Mouse (Mus musculus) forebrain, embryonic 13.5 days (tissue): ENCODE data around the gene Sp7. TPM values are rescaled to one million over a fixed set of nuclear protein-coding genes. Genes with fewer than 3 reads are reported as not detected.

Source experiments
- ATAC-seq: fragments of 200-750 bp; cut with Nextera tagmentation; 2 replicates; pipeline ENCODE4 v1.8.0; 2017
- H3K27ac ChIP-seq: fragments of 300-500 bp; sonication (generic); 2 replicates; pipeline ENCODE4 v1.5.1; 2015; ENCODE audit warnings: inconsistent platforms, mild to moderate bottlenecking, moderate library complexity
- H3K27me3 ChIP-seq: fragments of 300-500 bp; sonication (generic); 2 replicates; pipeline ENCODE4 v1.6.1; 2015; ENCODE audit warnings: mild to moderate bottlenecking, inconsistent platforms
- H3K36me3 ChIP-seq: fragments of 300-500 bp; sonication (generic); 2 replicates; pipeline ENCODE4 v1.6.1; 2015; ENCODE audit warnings: mild to moderate bottlenecking, inconsistent platforms; ENCODE audit not compliant: poor library complexity, severe bottlenecking
- H3K4me1 ChIP-seq: fragments of 300-500 bp; sonication (generic); 2 replicates; pipeline ENCODE4 v1.6.1; 2015; ENCODE audit warnings: inconsistent platforms
- H3K4me2 ChIP-seq: fragments of 300-500 bp; sonication (generic); 2 replicates; pipeline ENCODE4 v1.6.1; 2015; ENCODE audit warnings: inconsistent platforms, mild to moderate bottlenecking, moderate library complexity
- H3K4me3 ChIP-seq: fragments of 300-500 bp; sonication (generic); 2 replicates; pipeline ENCODE4 v1.5.1; 2015; ENCODE audit warnings: mild to moderate bottlenecking, inconsistent platforms
- H3K9ac ChIP-seq: fragments of 300-500 bp; sonication (generic); 2 replicates; pipeline ENCODE4 v1.6.1; 2015; ENCODE audit warnings: mild to moderate bottlenecking, inconsistent platforms
- H3K9me3 ChIP-seq: fragments of 300-500 bp; sonication (generic); replicated peaks from 2 replicates; pipeline ENCODE4 v1.6.1; 2016; ENCODE audit warnings: inconsistent platforms
- WGBS: fragments of 180-500 bp; shearing (Covaris S2); methylation state at CpG from one replicate; pipeline ENCODE4 v1.1.7; 2015; 5-methylcytosine and 5-hydroxymethylcytosine counted together
- polyA plus RNA-seq: library from polyadenylated mRNA; unstranded; fragments of >200 nt; fragmentation: Nextera tagmentation; extraction: Ambion mirVana; gene quantifications from 2 replicates; pipeline ENCODE4 v1.2.1, GENCODE M21; 2015

The Sp7 gene
- polyA plus RNA-seq, 1 experiment from 2014 or later: 0.18 TPM

DNA sequence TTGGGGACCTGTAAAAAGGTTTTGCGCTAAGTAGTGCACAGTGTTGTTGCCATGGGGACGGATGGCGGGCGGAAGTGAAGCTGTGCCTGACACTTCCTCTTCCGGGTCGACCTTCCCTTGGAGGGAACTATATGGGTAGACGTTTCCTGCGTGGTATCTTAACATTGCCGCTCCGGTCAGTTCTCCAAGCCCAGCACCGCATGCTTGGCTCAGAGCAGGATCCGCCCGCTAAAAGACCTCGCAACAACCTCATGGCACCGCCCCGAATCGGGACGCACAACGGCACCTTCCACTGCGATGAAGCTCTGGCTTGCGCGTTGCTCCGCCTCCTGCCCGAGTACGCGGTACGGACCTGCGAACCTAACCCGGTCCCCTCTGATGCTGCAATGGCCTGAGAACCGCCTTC is 35.4 kb downstream of the Sp7 start, which contains the start of gene Myg1:
Gene Myg1 (plus strand): TSS at position 100 of the 406 bp plus-strand sequence.
- Histone ChIP-seq H3K4me3 (peak within 1 kb of the TSS; percentile 67), H3K27me3 (no peaks in the 10 kb centered on the region), H3K36me3 (peaks cover 70% of the 10 kb centered on the region), H3K4me2 (peak within 1 kb of the TSS; percentile 94), H3K4me1 (peaks cover 31% of the 10 kb centered on the region), H3K9ac (peak within 1 kb of the TSS; percentile 76), H3K9me3 (no peaks in the 10 kb centered on the region), H3K27ac (peak within 1 kb of the TSS; percentile 58; the same call in 1 of the 2 replicates)
- WGBS: under 1% methylated on average over 30 of the region's 30 CpGs
- peak; percentile 97 for ATAC-seq

DNA sequence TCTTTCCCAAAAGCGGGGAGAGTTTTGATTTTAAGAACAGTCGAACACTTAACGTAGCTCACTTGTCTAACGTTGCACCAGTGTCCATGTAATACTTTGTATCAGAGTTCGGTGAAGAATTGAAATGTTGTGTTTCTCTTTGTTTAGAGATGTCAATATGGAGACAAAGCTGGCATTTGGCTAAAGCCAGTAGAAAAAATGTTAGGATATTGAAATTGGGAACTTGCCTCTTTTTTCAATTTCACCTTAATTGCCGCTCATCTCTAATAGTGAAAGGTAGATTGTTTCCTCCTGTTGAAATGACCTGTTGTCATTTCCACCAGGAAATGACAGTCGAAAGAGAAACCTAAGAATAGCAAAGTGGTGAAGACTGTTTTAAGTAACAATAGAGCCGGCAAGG is 40.1 kb downstream of the Sp7 start:
- Histone ChIP-seq H3K4me3 (peak overlapping the region; percentile 95), H3K36me3 (peaks cover 51% of the 10 kb centered on the region), H3K27me3 (no peaks in the 10 kb centered on the region), H3K4me2 (peak overlapping the region; percentile 88), H3K4me1 (peaks cover 19% of the 10 kb centered on the region), H3K9me3 (no peaks in the 10 kb centered on the region), H3K27ac (no peak overlapping the region), H3K9ac (peak overlapping the region; percentile 89)
- WGBS: 72% methylated on average over 8 of the region's 8 CpGs
- no peak for ATAC-seq

GRCm38 (mm10) chr15:102326022-102326576 is 40.9 kb downstream of the Sp7 start, which contains the start of gene Pfdn5:
Pfdn5 (plus strand) TSS chr15:102326116.
- peaks cover 57% of the 10 kb centered on the region for H3K36me3 ChIP-seq

GRCm38 (mm10) chr15:102324654-102325473 is 42.1 kb downstream of the Sp7 start:
- Histone ChIP-seq H3K9me3 (no peaks in the 10 kb centered on the region), H3K9ac (no peak overlapping the region), H3K27ac (no peak overlapping the region), H3K4me2 (peak overlapping the region; percentile 88), H3K4me3 (no peak overlapping the region; the same call in 1 of the 2 replicates), H3K4me1 (peaks cover 13% of the 10 kb centered on the region), H3K27me3 (no peaks in the 10 kb centered on the region), H3K36me3 (peaks cover 59% of the 10 kb centered on the region)
- no peak for ATAC-seq
- WGBS: 83% methylated on average over 12 of the region's 12 CpGs

More at GRCm38 (mm10) chr15:102326022-102326576, 40.9 kb downstream of the Sp7 start, which contains the start of gene Pfdn5:
- peak within 1 kb of the TSS; percentile 88 for H3K4me2 ChIP-seq
- peak; percentile 97 for ATAC-seq
- H3K9me3 ChIP-seq: no peaks in the 10 kb centered on the region
- H3K4me3 ChIP-seq: peak within 1 kb of the TSS; percentile 95
- H3K27ac ChIP-seq: no peak within 1 kb of the TSS
- no peaks in the 10 kb centered on the region for H3K27me3 ChIP-seq
- WGBS: under 1% methylated on average over 40 of the region's 40 CpGs
- H3K4me1 ChIP-seq: peaks cover 15% of the 10 kb centered on the region
- peak within 1 kb of the TSS; percentile 89 for H3K9ac ChIP-seq

DNA sequence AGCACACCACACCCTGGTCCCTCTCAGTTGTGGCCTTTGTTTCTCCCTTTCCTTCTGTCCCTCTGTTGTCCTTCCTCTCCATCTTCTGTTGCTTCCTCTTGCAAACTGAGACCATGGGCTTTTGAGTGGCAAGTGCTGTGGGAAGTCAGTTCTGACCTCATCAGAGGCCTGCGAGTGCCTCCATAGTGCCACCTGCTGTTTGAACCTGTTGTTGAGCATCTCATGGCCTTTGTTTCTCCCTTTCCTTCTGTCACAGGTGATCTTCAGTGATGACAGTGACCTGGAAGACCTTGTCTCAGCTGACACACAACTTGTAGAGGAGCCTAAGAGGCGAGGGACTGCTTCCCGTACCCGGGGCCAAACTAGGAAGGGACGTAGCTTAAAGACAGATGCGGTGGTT is 50.7 kb downstream of the Sp7 start:
- Histone ChIP-seq H3K27me3 (no peaks in the 10 kb centered on the region), H3K9ac (no peak overlapping the region), H3K9me3 (no peaks in the 10 kb centered on the region), H3K4me1 (no peaks in the 10 kb centered on the region), H3K4me2 (no peak overlapping the region), H3K36me3 (peaks cover 93% of the 10 kb centered on the region), H3K27ac (no peak overlapping the region), H3K4me3 (no peak overlapping the region)
- 88% methylated on average over 6 of the region's 6 CpGs for WGBS
- no peak for ATAC-seq

DNA sequence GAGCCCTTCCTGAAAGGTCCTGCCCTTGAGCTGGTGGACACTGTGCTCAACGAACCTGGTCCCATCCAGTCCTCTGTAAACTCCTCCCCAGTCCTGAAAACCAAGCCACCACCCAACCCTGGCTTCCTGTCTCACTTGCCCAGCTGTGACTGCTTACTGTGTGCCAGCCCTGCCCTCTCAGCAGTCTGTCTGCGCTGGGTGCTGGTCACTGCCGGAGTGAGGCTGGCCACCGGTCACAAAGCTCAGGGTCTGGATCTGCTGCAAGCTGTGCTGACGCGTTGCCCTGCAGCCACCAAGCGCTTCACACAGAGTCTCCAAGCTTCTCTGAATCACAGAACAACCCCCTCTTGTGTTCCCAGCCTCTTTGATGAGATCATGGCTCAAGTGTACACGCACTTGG is 51.7 kb downstream of the Sp7 start:
- no peaks in the 10 kb centered on the region for H3K9me3 ChIP-seq
- no peak overlapping the region for H3K4me2 ChIP-seq
- H3K36me3 ChIP-seq: peaks cover 92% of the 10 kb centered on the region
- ATAC-seq: no peak
- H3K27ac ChIP-seq: no peak overlapping the region
- 92% methylated on average over 8 of the region's 8 CpGs for WGBS
- H3K27me3 ChIP-seq: no peaks in the 10 kb centered on the region
- H3K4me3 ChIP-seq: no peak overlapping the region
- H3K9ac ChIP-seq: no peak overlapping the region
- H3K4me1 ChIP-seq: no peaks in the 10 kb centered on the region

DNA sequence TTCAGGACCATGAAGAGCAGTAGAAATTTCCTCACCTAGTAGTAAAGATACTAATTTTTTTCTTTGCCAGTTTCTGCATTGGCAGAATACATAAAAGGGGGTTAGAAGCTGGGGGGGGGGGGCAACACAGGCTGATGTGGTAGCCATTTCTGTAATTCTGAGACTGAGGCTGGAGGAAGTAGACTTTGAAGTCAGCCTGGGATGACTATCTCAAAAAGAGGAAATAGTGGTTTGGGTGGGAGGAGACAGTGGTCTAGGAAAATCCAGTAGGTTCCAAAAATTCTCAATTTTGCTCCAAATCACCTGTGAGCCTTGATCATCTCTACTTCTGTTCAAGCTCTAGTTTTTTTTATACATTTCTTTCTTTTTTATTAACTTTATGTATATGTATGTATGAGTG is 55.5 kb downstream of the Sp7 start:
- Histone ChIP-seq H3K36me3 (peaks cover 90% of the 10 kb centered on the region), H3K9ac (no peak overlapping the region), H3K27me3 (no peaks in the 10 kb centered on the region), H3K4me1 (no peaks in the 10 kb centered on the region), H3K4me2 (no peak overlapping the region), H3K4me3 (no peak overlapping the region), H3K9me3 (no peaks in the 10 kb centered on the region), H3K27ac (no peak overlapping the region)
- no peak for ATAC-seq

GRCm38 (mm10) chr15:102310074-102310845 is 56.7 kb downstream of the Sp7 start:
- Histone ChIP-seq H3K4me2 (no peak overlapping the region), H3K4me3 (no peak overlapping the region), H3K36me3 (peaks cover 90% of the 10 kb centered on the region), H3K9me3 (no peaks in the 10 kb centered on the region), H3K9ac (no peak overlapping the region), H3K27ac (no peak overlapping the region), H3K4me1 (no peaks in the 10 kb centered on the region), H3K27me3 (no peaks in the 10 kb centered on the region)
- ATAC-seq: no peak
- 92% methylated on average over 10 of the region's 10 CpGs for WGBS

DNA sequence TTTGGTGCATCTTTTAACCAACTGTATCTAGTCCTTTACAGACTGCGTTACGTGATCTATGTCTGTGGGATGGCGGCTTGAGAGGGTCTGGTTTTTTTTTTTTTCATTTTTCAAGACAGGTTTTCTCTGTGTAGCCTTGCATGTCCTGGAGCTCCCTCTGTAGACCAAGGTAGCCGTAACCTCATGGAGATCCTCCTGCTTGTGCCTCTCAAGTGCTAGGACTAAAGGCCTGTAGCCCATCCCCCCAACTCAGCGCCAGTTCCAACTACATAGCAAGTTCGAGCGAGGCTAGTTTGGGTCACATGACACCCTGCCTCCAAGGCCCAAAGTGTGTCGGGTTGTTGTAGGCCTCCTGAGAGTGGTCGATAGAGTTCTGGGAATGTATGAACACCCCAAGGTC is 58.3 kb downstream of the Sp7 start:
- Histone ChIP-seq H3K27ac (no peak overlapping the region), H3K9ac (no peak overlapping the region), H3K4me1 (no peaks in the 10 kb centered on the region), H3K4me2 (no peak overlapping the region), H3K27me3 (no peaks in the 10 kb centered on the region), H3K4me3 (no peak overlapping the region), H3K36me3 (peaks cover 91% of the 10 kb centered on the region), H3K9me3 (no peaks in the 10 kb centered on the region)
- no peak for ATAC-seq
- WGBS: 88% methylated on average over 9 of the region's 9 CpGs

Other genes with a start within 250 kb of the Sp7 start
- 21.7 and 25.4 TPM in 2 replicates for gene Spryd3, start 230.9 kb downstream of the Sp7 start, polyA plus RNA-seq
- 0.37 and 0.40 TPM in 2 replicates for gene Igfbp6, start 222.8 kb downstream of the Sp7 start, polyA plus RNA-seq
- 0.10 TPM in 1 of 2 replicates, not detected in the other for gene Soat2, start 216.7 kb downstream of the Sp7 start, polyA plus RNA-seq
- 90.0 and 98.7 TPM in 2 replicates for gene Zfp740, start 163.9 kb downstream of the Sp7 start, polyA plus RNA-seq
- 42.7 and 46.4 TPM in 2 replicates for gene Csad, start 162.5 kb downstream of the Sp7 start, polyA plus RNA-seq
- gene Itgb7, start 135.2 kb downstream of the Sp7 start, polyA plus RNA-seq: 0.32 and 0.48 TPM in 2 replicates
- 3.2 and 4.2 TPM in 2 replicates for gene Rarg, start 109.7 kb downstream of the Sp7 start, polyA plus RNA-seq
- 0.09 TPM in 1 of 2 replicates, not detected in the other for gene Gm9918, start 96.6 kb downstream of the Sp7 start, polyA plus RNA-seq
- 46.7 and 48.9 TPM in 2 replicates for gene Mfsd5, start 87.7 kb downstream of the Sp7 start, polyA plus RNA-seq
- gene Espl1, start 70.9 kb downstream of the Sp7 start, polyA plus RNA-seq: 19.7 and 27.3 TPM in 2 replicates
- 470 and 502 TPM in 2 replicates for gene Pfdn5, start 41.1 kb downstream of the Sp7 start, polyA plus RNA-seq
- gene Myg1, start 35.5 kb downstream of the Sp7 start, polyA plus RNA-seq: 116 and 126 TPM in 2 replicates
- gene Aaas, start 16.4 kb downstream of the Sp7 start, polyA plus RNA-seq: 64.1 and 66.5 TPM in 2 replicates
- 7.0 and 8.1 TPM in 2 replicates for gene Sp1, start 39.0 kb upstream of the Sp7 start, polyA plus RNA-seq
- gene Amhr2, start 78.2 kb upstream of the Sp7 start, polyA plus RNA-seq: 0.19 and 0.20 TPM in 2 replicates
- gene Prr13, start 91.8 kb upstream of the Sp7 start, polyA plus RNA-seq: 88.9 and 90.9 TPM in 2 replicates
- gene Pcbp2, start 103.4 kb upstream of the Sp7 start, polyA plus RNA-seq: 198 and 212 TPM in 2 replicates
- 6.6 and 13.4 TPM in 2 replicates for gene Gm10337, start 136.5 kb upstream of the Sp7 start, polyA plus RNA-seq
- gene Map3k12, start 149.9 kb upstream of the Sp7 start, polyA plus RNA-seq: 37.6 and 40.4 TPM in 2 replicates
- gene Tarbp2, start 151.0 kb upstream of the Sp7 start, polyA plus RNA-seq: 87.7 and 103 TPM in 2 replicates
- 1.6 and 3.9 TPM in 2 replicates for gene Npff, start 157.8 kb upstream of the Sp7 start, polyA plus RNA-seq